Mouse (Mus musculus): Measurements from ENCODE around the gene Lrmda. TPM values are rescaled to one million over a fixed set of nuclear protein-coding genes. Genes with fewer than 3 reads are reported as not detected.

Gene Lrmda
- polyA plus RNA-seq, 1 experiment from 2014 or later = 0.20 TPM

DNA sequence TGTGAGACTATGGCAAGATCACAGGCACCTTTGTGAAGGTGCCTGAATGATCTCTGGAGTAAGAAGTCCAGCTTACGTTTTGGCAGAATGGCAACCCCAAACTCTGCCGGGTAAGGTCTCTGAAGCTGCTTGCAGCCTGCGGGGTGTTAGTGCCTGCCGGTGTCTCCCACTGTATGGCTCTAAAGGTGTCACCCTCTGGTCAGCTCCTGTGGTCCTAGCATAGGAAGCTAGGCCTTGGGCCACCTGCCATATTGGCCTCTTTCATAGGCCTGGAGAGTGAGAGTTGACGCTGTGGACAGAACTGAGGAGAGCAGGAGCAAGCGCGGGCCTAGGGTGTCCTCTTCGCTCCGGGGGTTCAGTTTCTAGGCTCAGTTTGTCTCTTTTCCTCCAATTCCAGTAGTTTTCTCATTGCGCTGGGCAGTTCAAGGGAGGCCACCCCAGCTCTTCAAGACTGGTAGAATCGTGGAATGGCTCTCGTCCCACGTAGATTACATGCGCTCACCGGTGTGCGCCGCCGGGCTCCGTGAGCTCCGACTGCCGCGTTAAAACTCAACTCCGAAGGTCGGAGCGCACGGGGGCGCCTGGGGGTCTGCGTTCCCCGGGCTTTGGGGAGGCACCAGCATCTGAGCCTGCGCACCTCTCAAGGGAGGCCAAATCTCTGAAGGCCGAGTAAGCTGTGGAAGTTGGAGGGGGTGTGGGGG, 29.0 kb upstream of the Lrmda start:
- Histone ChIP-seq H3K27ac (ENCODE audit: low read depth, low read length) (peak overlapping the region; percentile 74), H3K4me3 (ENCODE audit: low read depth, low read length) (peak overlapping the region; percentile 94), H3K4me2 (replicated peaks; ENCODE audit: low read depth, low read length) (peak overlapping the region; percentile 83), H3K36me3 (ENCODE audit: control insufficient read depth, insufficient read depth, low read length) (0 out of 2 replicates have a peak, but pooled peaks cover under 1% of the 10 kb centered on the region), H3K9ac (ENCODE audit: low read depth, low read length) (peak overlapping the region; percentile 69), H3K27me3 (ENCODE audit: control insufficient read depth, insufficient read depth, low read length) (peaks cover 14% of the 10 kb centered on the region; the same call in 1 of the 2 replicates), H3K4me1 (replicated peaks; ENCODE audit: control insufficient read depth, insufficient read depth, low read length) (peaks cover 8% of the 10 kb centered on the region), H3K9me3 (ENCODE audit: control insufficient read depth, low read length) (no peaks in the 10 kb centered on the region)
- peak; percentile 73 for DNase-seq (ENCODE audit: low spot score)
- ATAC-seq (ENCODE audit: low FRiP score) = no peak
- 2% methylated on average over 31 of the region's 31 CpGs for WGBS

DNA sequence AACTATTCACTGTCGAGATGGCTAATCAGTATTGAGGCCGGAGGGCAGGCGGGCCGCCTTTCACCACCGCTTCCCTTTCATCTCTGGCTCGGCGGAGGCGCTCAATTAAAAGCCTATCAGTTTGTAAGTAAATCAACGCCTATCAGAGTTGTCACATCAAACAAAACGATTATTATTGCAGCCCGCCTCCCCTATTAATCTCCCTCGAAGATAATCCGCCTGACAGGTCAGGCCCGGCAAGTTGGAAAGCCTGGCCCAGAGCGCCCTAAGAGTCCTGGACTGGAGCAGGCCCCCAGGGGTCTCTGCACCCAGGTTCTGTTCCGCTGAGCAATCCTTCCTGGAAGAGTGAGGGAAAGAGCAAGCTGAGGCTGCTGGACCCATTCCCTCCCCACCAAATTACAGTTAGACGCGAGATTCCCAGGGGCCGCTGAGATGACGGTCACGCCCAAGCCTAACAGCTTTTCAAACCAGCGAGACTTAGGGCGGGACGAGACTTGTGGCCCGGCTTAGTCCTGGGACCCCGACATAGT, 28.2 kb upstream of the Lrmda start:
- H3K9me3 ChIP-seq (ENCODE audit: control insufficient read depth, low read length) = no peaks in the 10 kb centered on the region
- ATAC-seq (ENCODE audit: low FRiP score) (peak; percentile 13; the same call in 1 of the 2 replicates), DNase-seq (ENCODE audit: low spot score) (peak; percentile 83)
- H3K4me1 ChIP-seq (replicated peaks; ENCODE audit: control insufficient read depth, insufficient read depth, low read length) = peaks cover 8% of the 10 kb centered on the region
- H3K36me3 ChIP-seq (ENCODE audit: control insufficient read depth, insufficient read depth, low read length) = no peaks in the 10 kb centered on the region
- peak overlapping the region; percentile 27; the same call in 1 of the 2 replicates for H3K9ac ChIP-seq (ENCODE audit: low read depth, low read length)
- H3K27ac ChIP-seq (ENCODE audit: low read depth, low read length) = peak overlapping the region; percentile 74
- peak overlapping the region; percentile 94 for H3K4me3 ChIP-seq (ENCODE audit: low read depth, low read length)
- H3K27me3 ChIP-seq (ENCODE audit: control insufficient read depth, insufficient read depth, low read length) = peaks cover 14% of the 10 kb centered on the region; the same call in 1 of the 2 replicates
- peak overlapping the region; percentile 83 for H3K4me2 ChIP-seq (replicated peaks; ENCODE audit: low read depth, low read length)
- WGBS = under 1% methylated on average over 26 of the region's 26 CpGs

DNA sequence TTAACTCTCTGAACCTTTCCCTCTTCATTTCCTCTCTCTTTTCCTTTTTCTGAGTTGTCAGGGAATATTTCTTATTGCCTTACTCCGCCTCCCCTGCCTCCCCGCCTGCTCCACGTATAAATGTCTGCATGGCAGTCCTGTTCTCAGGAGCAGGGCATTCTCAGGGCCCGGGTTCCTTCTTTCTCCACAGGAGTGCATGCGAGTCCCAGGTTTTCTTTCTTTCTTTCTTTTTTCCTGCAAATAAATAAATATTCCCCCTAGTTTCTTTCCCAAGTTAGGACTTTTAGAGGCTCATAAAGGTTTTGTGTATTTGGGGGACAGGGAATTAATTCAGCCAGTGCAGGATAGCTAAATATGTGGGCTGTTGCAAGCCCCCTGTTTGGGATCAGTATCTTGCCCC, 27.7 kb upstream of the Lrmda start:
- Histone ChIP-seq H3K27me3 (ENCODE audit: control insufficient read depth, insufficient read depth, low read length) (peaks cover 14% of the 10 kb centered on the region), H3K4me3 (ENCODE audit: low read depth, low read length) (peak overlapping the region; percentile 94), H3K36me3 (ENCODE audit: control insufficient read depth, insufficient read depth, low read length) (no peaks in the 10 kb centered on the region), H3K4me1 (replicated peaks; ENCODE audit: control insufficient read depth, insufficient read depth, low read length) (peaks cover 8% of the 10 kb centered on the region), H3K4me2 (replicated peaks; ENCODE audit: low read depth, low read length) (peak overlapping the region; percentile 83), H3K9ac (ENCODE audit: low read depth, low read length) (peak overlapping the region; percentile 37), H3K27ac (ENCODE audit: low read depth, low read length) (0 out of 2 replicates have a peak overlapping the region, but pooled peaks have one; percentile 24), H3K9me3 (ENCODE audit: control insufficient read depth, low read length) (no peaks in the 10 kb centered on the region)
- 5% methylated on average over 5 of the region's 5 CpGs for WGBS
- DNase-seq (ENCODE audit: low spot score) (peak; percentile 37), ATAC-seq (ENCODE audit: low FRiP score) (no peak)

DNA sequence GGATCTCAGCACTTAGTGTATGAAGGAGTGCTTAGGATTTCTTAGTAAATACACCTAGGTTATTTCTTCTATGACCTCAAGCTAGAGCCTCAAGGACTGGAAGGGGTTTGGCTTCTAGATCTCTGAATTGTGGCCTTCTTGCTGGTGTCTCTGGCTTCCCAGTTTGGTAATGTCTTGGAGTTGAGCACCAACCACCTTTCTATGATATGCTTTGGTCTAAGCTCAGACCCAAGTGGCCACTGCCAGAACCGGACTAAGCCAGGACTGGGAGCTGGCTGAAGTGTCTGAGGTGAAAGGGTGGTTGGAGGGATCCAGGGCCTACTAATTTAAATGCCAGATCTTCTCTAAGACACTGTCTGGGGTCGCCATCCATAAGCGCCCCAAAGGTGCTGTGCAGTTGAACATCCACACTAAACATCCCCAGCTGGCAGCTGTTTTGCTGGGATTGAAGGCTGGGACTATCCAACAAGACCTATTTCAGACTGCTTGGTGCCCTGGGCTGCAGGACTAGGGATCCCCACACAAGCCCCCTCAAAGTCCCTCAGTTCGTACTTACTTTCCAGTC, 27.1 kb upstream of the Lrmda start:
- DNase-seq (ENCODE audit: low spot score) (peak; percentile 35), ATAC-seq (ENCODE audit: low FRiP score) (no peak)
- Histone ChIP-seq H3K9ac (ENCODE audit: low read depth, low read length) (peak overlapping the region; percentile 37), H3K27me3 (ENCODE audit: control insufficient read depth, insufficient read depth, low read length) (peaks cover 14% of the 10 kb centered on the region), H3K4me1 (replicated peaks; ENCODE audit: control insufficient read depth, insufficient read depth, low read length) (peaks cover 8% of the 10 kb centered on the region), H3K4me2 (replicated peaks; ENCODE audit: low read depth, low read length) (peak overlapping the region; percentile 83), H3K36me3 (ENCODE audit: control insufficient read depth, insufficient read depth, low read length) (no peaks in the 10 kb centered on the region), H3K9me3 (ENCODE audit: control insufficient read depth, low read length) (no peaks in the 10 kb centered on the region), H3K27ac (ENCODE audit: low read depth, low read length) (0 out of 2 replicates have a peak overlapping the region, but pooled peaks have one; percentile 24), H3K4me3 (ENCODE audit: low read depth, low read length) (peak overlapping the region; percentile 94)
- 22% methylated on average over 4 of the region's 4 CpGs for WGBS

DNA sequence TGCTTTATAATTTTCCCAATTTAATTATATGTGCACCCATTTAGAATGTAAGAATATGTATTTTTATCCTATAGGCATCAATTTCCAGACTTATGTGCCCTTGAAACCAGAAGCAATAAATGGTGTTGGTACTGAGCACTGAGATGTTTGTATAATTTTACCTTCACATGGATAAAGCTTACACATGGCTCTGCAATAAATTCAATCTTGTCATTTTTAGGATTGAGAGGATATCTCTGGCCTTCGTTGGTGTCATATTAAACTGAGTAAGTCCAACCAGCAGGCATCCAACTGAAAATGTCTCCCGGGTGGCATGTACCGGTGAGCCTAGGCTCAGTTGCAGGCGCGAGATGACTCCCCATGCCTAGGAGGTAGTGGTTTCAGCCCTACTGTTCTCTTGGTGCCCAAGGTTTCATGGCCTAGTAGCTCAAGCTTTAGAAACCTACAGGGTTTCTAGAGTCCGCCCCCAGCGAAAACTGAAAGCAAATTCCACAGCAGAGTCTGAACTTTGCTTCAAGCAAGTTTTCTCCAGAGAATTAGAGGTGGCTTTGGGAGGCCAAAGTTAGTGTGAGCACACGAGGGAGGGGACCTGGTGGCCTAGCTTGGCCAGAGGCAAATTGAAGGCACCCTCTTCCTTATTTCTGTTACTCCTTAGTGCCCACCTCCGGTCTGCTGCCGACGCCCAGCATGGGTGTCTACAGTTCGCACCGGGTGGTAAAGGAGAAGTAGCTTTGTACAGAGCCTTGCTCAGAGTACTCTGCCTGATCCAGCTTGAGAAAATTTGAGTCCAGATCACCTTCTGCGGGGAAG, 26.1 kb upstream of the Lrmda start:
- ATAC-seq (ENCODE audit: low FRiP score) = no peak
- WGBS = 4% methylated on average over 14 of the region's 14 CpGs
- H3K27me3 ChIP-seq (ENCODE audit: control insufficient read depth, insufficient read depth, low read length) = peaks cover 14% of the 10 kb centered on the region

DNA sequence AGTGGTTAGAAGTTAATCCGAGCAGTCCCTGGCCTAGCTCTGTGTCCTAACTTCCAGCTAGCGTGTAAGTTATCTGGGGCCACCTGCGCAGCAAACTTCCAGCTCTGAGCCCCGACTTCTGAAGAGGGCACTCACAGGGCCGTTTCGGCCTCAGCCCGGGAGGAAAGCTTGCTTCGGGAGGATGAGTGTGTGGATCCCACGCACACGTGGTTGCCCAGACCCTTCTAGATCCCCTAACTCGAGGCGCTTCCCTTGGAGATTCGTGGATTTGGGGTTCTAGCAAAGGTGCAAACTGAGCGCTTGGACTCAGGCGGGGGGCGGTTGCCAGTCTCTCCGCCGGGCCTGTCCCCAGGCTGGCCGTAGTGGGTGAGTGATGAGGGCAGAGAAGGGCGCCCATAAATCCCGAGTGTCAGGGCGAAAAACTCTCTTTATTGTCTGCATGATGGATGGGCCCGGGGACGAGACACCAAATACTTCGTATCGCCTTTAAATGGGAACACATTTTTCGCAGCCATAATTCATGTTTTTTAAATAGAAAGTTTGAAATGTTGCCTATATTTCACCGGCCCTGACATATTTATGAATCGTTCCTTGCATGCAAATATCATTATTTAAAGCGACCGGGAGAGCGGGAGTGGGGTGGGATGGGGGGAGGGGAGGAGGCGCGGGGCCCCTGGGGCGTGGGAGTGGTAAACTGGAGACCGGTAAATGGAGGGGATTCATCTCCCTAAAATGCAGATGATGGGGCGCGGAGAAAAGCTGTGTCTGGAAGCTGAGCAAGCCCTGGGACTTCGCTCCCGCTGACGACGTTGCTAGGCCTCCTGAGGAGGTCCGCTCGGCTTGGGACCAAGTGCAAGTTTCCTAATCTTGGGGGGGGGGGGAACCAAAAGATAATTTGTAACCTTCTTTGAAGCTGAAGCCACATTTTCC, 25.2 kb upstream of the Lrmda start:
- no peaks in the 10 kb centered on the region for H3K9me3 ChIP-seq (ENCODE audit: control insufficient read depth, low read length)
- peak overlapping the region; percentile 62 for H3K27ac ChIP-seq (ENCODE audit: low read depth, low read length)
- H3K4me1 ChIP-seq (replicated peaks; ENCODE audit: control insufficient read depth, insufficient read depth, low read length) = peaks cover 8% of the 10 kb centered on the region
- ATAC-seq (ENCODE audit: low FRiP score) (no peak), DNase-seq (ENCODE audit: low spot score) (peak; percentile 65)
- no peaks in the 10 kb centered on the region for H3K36me3 ChIP-seq (ENCODE audit: control insufficient read depth, insufficient read depth, low read length)
- H3K27me3 ChIP-seq (ENCODE audit: control insufficient read depth, insufficient read depth, low read length) = peaks cover 14% of the 10 kb centered on the region
- under 1% methylated on average over 44 of the region's 44 CpGs for WGBS
- H3K4me3 ChIP-seq (ENCODE audit: low read depth, low read length) = peak overlapping the region; percentile 62
- H3K9ac ChIP-seq (ENCODE audit: low read depth, low read length) = peak overlapping the region; percentile 49
- H3K4me2 ChIP-seq (replicated peaks; ENCODE audit: low read depth, low read length) = peak overlapping the region; percentile 87

More for the DNA sequence above, 26.1 kb upstream of the Lrmda start:
- H3K36me3 ChIP-seq (ENCODE audit: control insufficient read depth, insufficient read depth, low read length) = no peaks in the 10 kb centered on the region
- H3K4me2 ChIP-seq (replicated peaks; ENCODE audit: low read depth, low read length) = peak overlapping the region; percentile 87
- H3K4me3 ChIP-seq (ENCODE audit: low read depth, low read length) = peak overlapping the region; percentile 62; the same call in 1 of the 2 replicates
- peak; percentile 61 for DNase-seq (ENCODE audit: low spot score)
- no peaks in the 10 kb centered on the region for H3K9me3 ChIP-seq (ENCODE audit: control insufficient read depth, low read length)
- H3K27ac ChIP-seq (ENCODE audit: low read depth, low read length) = peak overlapping the region; percentile 62
- H3K4me1 ChIP-seq (replicated peaks; ENCODE audit: control insufficient read depth, insufficient read depth, low read length) = peaks cover 8% of the 10 kb centered on the region
- H3K9ac ChIP-seq (ENCODE audit: low read depth, low read length) = peak overlapping the region; percentile 49; the same call in 1 of the 2 replicates

DNA sequence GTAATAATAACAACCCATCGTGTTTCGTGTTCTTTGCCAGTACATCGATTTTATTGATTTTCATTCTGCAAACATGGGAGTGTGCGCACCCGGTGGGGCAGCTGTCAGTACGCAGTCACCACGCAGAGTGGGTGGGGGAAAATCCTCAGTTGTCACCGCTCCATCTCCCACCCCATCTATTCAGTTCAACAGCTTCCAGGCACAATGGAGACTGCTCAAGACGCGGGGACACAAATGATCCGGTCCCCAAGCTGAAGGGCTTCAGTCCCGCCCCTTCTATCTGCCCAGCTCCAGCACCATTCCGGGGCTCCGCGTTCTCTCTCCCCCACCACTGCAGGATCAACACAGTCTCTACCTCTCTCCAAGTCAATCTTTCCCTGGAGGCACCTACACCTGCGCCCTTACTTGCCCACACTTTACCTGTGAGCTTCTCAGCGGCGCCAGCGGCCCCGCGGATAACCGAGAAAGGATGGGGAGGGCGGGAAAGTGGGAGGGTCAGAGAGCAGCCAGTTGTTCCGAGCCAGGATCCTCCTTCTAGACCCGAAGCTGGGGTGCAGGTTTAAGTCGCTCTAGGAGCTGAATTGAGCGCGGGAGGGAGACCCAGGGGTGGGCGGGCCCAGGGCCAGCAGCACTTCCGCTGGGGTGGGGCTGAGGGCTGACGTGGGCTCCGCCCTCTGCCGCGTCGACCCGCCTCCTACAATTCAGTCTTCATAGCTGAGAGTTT, 24.3 kb upstream of the Lrmda start:
- Histone ChIP-seq H3K9ac (ENCODE audit: low read depth, low read length) (peak overlapping the region; percentile 77), H3K4me1 (replicated peaks; ENCODE audit: control insufficient read depth, insufficient read depth, low read length) (peaks cover 8% of the 10 kb centered on the region), H3K4me3 (ENCODE audit: low read depth, low read length) (peak overlapping the region; percentile 62), H3K36me3 (ENCODE audit: control insufficient read depth, insufficient read depth, low read length) (no peaks in the 10 kb centered on the region), H3K27ac (ENCODE audit: low read depth, low read length) (peak overlapping the region; percentile 82), H3K4me2 (replicated peaks; ENCODE audit: low read depth, low read length) (peak overlapping the region; percentile 87), H3K9me3 (ENCODE audit: control insufficient read depth, low read length) (no peaks in the 10 kb centered on the region), H3K27me3 (ENCODE audit: control insufficient read depth, insufficient read depth, low read length) (peaks cover 14% of the 10 kb centered on the region)
- peak; percentile 78 for DNase-seq (ENCODE audit: low spot score)
- ATAC-seq (ENCODE audit: low FRiP score) = peak; percentile 79
- WGBS = under 1% methylated on average over 35 of the region's 36 CpGs

Data from hindbrain, embryonic 11.5 days (tissue).